Mouse (Mus musculus) liver, embryonic 13.5 days (tissue): ENCODE results near the gene Rbfox1. TPM values are rescaled to one million over a fixed set of nuclear protein-coding genes. Genes with fewer than 3 reads are reported as not detected.

Source experiments
- ATAC-seq: fragments of 200-750 bp; cut with Nextera tagmentation; 2 replicates; pipeline ENCODE4 v1.8.0; 2017; ENCODE audit warnings: low read depth, mild to moderate bottlenecking, moderate number of reproducible peaks, moderate library complexity
- DNase-seq: peaks from one replicate; pipeline ENCODE4 v3.0.0; 2022
- H3K27ac ChIP-seq: fragments of 300-500 bp; sonication (generic); 2 replicates; pipeline ENCODE4 v1.5.1; 2015; ENCODE audit warnings: moderate library complexity, mild to moderate bottlenecking, inconsistent platforms
- H3K27me3 ChIP-seq: fragments of 300-500 bp; sonication (generic); 2 replicates; pipeline ENCODE4 v1.6.1; 2015; ENCODE audit warnings: mild to moderate bottlenecking, inconsistent platforms
- H3K36me3 ChIP-seq: fragments of 300-500 bp; sonication (generic); 2 replicates; pipeline ENCODE4 v1.6.1; 2015; ENCODE audit warnings: mild to moderate bottlenecking, inconsistent platforms
- H3K4me1 ChIP-seq: fragments of 300-500 bp; sonication (generic); replicated peaks from 2 replicates; pipeline ENCODE4 v1.6.1; 2015; ENCODE audit warnings: inconsistent platforms
- H3K4me2 ChIP-seq: fragments of 300-500 bp; sonication (generic); 2 replicates; pipeline ENCODE4 v1.6.1; 2015; ENCODE audit warnings: inconsistent platforms, mild to moderate bottlenecking, moderate library complexity
- H3K4me3 ChIP-seq: fragments of 300-500 bp; sonication (generic); replicated peaks from 2 replicates; pipeline ENCODE4 v1.5.1; 2015; ENCODE audit warnings: mild to moderate bottlenecking, inconsistent platforms
- H3K9ac ChIP-seq: fragments of 300-500 bp; sonication (generic); 2 replicates; pipeline ENCODE4 v1.6.1; 2015; ENCODE audit warnings: mild to moderate bottlenecking, inconsistent platforms
- H3K9me3 ChIP-seq: fragments of 300-500 bp; sonication (generic); replicated peaks from 2 replicates; pipeline ENCODE4 v1.6.1; 2016; ENCODE audit warnings: inconsistent platforms
- WGBS: fragments of 180-500 bp; shearing (Covaris S2); methylation state at CpG from one replicate; pipeline ENCODE4 v1.1.7; 2015; ENCODE audit not compliant: insufficient replicate concordance; 5-methylcytosine and 5-hydroxymethylcytosine counted together
- polyA plus RNA-seq: library from polyadenylated mRNA; unstranded; fragments of >200 nt; fragmentation: Nextera tagmentation; extraction: Ambion mirVana; gene quantifications from 2 replicates; pipeline ENCODE4 v1.2.1, GENCODE M21; 2015

The Rbfox1 gene
- polyA plus RNA-seq, 1 experiment from 2014 or later, result 0.29 TPM

DNA sequence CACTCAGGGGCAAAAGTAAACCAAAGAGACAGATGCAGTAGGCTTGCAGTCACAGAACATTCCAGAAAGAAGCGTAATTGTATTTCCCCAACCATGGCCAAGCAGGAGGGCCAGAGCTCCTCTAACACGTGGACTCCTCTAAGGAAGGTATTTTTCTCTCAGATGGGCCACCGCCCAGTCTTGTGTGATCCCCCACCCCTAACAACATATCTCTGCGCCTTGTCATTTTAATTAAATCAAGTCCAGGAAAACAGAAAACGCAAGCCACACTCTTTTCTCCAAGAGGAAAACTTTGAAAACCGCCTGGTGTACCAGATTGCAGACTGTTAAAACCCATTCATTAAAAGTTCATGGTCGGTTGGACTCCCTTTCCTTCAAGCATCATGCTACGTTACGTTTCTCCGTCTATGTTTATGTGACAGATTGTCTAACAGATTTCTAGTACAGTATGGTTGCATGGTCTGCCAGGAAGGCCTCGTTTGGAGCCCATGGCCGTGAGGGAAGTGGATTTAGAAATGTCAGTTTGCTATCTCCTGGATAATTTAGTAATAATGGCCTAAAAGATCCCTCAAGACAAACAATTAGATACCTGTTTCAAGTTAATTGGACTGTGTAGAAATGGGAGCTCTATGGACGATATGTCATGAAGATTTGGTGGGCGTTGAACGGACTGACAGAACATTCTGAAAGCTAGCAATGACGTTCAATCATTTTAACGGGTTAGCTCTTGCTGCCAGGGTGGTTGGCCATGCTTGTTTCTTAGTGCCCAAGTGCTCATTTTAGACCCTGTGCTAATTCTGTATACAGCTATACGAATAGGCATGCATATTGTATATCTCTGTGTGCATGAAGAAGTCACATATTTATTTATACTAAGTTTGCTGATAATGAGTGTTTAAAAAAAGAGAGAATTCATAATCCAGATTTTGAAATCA is 425.9 kb downstream of the Rbfox1 start:
- no peak overlapping the region for H3K4me2 ChIP-seq
- WGBS, result 65% methylated on average over 18 of the region's 18 CpGs
- no peak for DNase-seq
- H3K9ac ChIP-seq, result no peak overlapping the region
- H3K27ac ChIP-seq, result no peak overlapping the region
- H3K4me1 ChIP-seq, result no peaks in the 10 kb centered on the region
- ATAC-seq, result no peak
- H3K9me3 ChIP-seq, result no peaks in the 10 kb centered on the region
- H3K4me3 ChIP-seq, result no peak overlapping the region
- H3K36me3 ChIP-seq, result no peaks in the 10 kb centered on the region
- no peaks in the 10 kb centered on the region for H3K27me3 ChIP-seq

DNA sequence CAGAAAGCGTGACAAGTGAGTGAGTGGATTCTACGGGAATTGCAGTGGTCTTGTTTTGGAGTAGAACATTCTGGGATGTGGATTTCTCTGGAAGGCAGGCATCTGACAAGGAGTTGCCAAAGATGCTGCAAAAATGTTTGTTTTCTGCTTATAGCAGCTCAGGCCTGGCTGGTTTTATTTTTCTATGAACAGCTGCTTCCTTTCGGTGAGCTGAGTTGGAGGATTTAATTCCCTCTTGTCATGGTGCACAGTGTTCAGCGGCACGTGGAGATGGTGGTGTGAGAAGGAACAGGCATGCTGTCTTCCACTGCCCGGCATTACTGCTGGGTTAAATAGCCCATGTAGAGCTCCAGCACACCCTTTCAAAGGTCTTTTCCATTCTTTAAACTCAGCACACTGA is 428.5 kb downstream of the Rbfox1 start:
- DNase-seq (no peak), ATAC-seq (no peak)
- no peak overlapping the region for H3K9ac ChIP-seq
- no peak overlapping the region for H3K27ac ChIP-seq
- no peak overlapping the region for H3K4me2 ChIP-seq
- H3K27me3 ChIP-seq, result no peaks in the 10 kb centered on the region
- H3K9me3 ChIP-seq, result no peaks in the 10 kb centered on the region
- H3K36me3 ChIP-seq, result no peaks in the 10 kb centered on the region
- H3K4me3 ChIP-seq, result no peak overlapping the region
- WGBS, result 62% methylated on average over 6 of the region's 6 CpGs
- H3K4me1 ChIP-seq, result no peaks in the 10 kb centered on the region

DNA sequence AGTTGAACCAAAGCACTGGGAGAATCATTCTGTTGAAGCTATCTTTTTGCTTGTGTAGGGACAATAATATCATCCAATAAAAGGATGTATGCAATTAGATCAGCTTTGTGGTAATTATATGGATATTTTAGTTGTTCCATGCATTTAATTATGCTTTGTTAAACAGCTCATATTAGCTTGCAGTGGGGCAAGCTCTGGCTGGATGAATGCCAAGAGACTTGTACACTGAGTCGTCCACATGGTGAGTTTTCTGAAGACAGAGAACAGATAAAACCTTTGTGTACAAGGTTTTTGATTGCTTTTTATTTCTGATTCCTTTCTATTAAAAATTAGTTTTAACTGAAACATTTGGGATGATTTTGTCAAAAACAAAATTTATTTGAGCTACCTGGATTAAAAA is 439.7 kb downstream of the Rbfox1 start:
- DNase-seq (no peak), ATAC-seq (no peak)
- 43% methylated on average over 1 of the region's 1 CpGs for WGBS
- Histone ChIP-seq H3K9ac (no peak overlapping the region), H3K4me1 (no peaks in the 10 kb centered on the region), H3K4me3 (no peak overlapping the region), H3K36me3 (no peaks in the 10 kb centered on the region), H3K27ac (no peak overlapping the region), H3K27me3 (no peaks in the 10 kb centered on the region), H3K4me2 (no peak overlapping the region), H3K9me3 (no peaks in the 10 kb centered on the region)

DNA sequence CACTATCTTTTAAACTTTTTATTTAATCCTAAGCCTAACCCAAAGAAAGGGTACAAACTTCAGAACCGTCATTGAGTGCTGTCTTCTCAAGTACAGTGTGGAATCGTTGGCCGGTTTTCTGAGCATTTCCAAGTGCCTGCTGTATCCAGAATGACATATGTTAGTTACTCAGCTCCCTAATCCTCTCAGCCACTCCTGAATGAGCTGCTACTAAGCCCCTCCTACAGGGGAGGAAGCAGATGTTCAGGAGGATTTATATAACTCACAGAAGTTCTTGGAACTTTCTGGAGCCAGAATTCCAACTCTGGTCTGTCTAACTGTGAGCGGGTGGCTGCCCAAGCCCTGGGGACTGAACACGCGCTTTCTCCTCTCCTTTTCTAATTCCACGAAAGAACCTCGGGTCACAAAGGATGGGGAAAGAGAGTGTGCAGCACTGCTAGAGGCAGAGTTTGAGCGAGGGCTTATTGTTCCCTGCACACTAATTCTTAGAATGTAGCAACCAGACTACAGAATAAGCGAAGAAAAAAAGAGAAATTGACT is 446.3 kb downstream of the Rbfox1 start:
- H3K36me3 ChIP-seq, result no peaks in the 10 kb centered on the region
- WGBS, result 57% methylated on average over 10 of the region's 10 CpGs
- H3K4me2 ChIP-seq, result no peak overlapping the region
- no peak for ATAC-seq
- no peak for DNase-seq
- no peak overlapping the region for H3K9ac ChIP-seq
- H3K4me1 ChIP-seq, result no peaks in the 10 kb centered on the region
- H3K9me3 ChIP-seq, result no peaks in the 10 kb centered on the region
- H3K27me3 ChIP-seq, result no peaks in the 10 kb centered on the region
- H3K27ac ChIP-seq, result no peak overlapping the region
- no peak overlapping the region for H3K4me3 ChIP-seq

DNA sequence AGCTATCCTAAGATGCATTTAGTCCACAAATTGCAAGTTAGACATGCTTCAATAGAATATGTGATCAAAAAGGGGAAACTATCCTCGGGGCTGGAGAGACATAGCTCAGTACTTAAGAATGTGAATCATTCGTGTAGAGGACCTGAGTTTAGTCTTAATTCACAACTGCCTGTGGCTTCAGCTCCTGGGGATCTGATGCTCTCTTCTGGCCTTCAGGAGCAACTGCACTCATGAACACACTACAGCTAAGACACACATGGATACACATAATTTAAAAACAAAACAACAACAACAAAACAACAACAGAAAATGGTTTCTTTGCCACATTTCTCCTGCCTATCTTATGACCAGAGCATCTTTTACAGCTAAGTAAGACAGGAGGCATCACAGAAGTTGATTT is 448.1 kb downstream of the Rbfox1 start:
- Histone ChIP-seq H3K27ac (no peak overlapping the region), H3K9me3 (no peaks in the 10 kb centered on the region), H3K4me1 (no peaks in the 10 kb centered on the region), H3K27me3 (no peaks in the 10 kb centered on the region), H3K9ac (no peak overlapping the region), H3K36me3 (no peaks in the 10 kb centered on the region), H3K4me2 (no peak overlapping the region), H3K4me3 (no peak overlapping the region)
- DNase-seq (no peak), ATAC-seq (no peak)
- 37% methylated on average over 2 of the region's 2 CpGs for WGBS

DNA sequence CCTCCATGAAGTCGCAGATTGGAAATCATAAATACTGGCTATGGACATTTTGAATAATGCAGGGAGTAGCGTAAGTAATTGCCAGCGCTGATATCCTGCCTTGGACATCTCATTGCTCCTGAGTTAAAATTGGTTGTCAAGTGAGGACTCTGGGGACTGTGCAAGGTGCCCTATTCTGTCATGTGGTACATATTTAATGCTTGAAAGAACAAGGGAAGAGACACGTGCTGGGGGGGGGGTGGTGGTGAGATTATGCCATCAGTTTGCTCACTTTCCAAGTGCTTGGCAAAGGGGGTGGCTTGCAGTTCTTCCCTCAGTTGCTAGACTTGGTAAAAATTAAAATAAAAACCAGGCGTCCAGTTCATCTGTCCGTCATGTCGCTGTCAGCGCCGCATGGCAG is 462.9 kb downstream of the Rbfox1 start:
- peaks cover 28% of the 10 kb centered on the region for H3K27me3 ChIP-seq
- ATAC-seq (no peak), DNase-seq (no peak)
- no peaks in the 10 kb centered on the region for H3K4me1 ChIP-seq
- H3K9ac ChIP-seq, result no peak overlapping the region
- no peaks in the 10 kb centered on the region for H3K9me3 ChIP-seq
- no peak overlapping the region for H3K27ac ChIP-seq
- no peak overlapping the region for H3K4me3 ChIP-seq
- no peak overlapping the region for H3K4me2 ChIP-seq
- WGBS, result 30% methylated on average over 9 of the region's 9 CpGs
- no peaks in the 10 kb centered on the region for H3K36me3 ChIP-seq

DNA sequence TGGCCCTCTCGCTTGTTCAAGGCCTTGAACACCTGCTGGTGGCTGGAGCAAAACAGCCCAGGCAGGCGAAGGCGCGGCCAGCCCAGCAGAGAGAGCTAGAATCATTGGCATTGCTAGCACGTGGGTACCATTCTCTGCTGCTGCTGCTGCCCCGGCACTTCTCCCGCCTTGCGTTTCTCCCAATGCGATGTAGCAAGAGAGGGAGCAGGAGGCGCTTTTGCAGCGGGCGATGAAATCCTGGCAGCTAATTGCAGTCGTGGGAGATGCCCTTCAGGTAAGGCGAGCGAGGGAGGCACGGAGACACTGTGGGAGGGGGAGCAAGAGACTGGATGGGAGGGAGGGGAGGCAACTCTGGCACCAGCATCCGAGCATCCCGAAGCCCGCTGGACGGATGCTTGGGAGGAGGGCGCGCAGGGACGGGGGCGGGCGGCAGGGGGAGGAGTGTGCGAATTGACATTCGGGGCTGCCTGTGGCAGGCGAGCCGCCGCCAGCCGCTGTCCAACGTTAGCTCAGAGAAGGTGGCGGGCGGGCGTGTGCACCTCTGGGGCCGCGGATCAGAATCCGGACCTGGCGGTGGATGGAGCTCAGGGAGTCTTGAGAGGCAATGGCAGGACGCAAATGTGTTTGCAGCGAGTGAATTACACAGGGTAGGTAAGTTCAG is 463.6 kb downstream of the Rbfox1 start:
- H3K9me3 ChIP-seq, result no peaks in the 10 kb centered on the region
- H3K4me1 ChIP-seq, result no peaks in the 10 kb centered on the region
- H3K27me3 ChIP-seq, result peaks cover 28% of the 10 kb centered on the region
- no peak overlapping the region for H3K4me2 ChIP-seq
- H3K27ac ChIP-seq, result no peak overlapping the region
- ATAC-seq (no peak), DNase-seq (no peak)
- H3K36me3 ChIP-seq, result no peaks in the 10 kb centered on the region
- no peak overlapping the region for H3K9ac ChIP-seq
- 4% methylated on average over 41 of the region's 41 CpGs for WGBS
- H3K4me3 ChIP-seq, result no peak overlapping the region

DNA sequence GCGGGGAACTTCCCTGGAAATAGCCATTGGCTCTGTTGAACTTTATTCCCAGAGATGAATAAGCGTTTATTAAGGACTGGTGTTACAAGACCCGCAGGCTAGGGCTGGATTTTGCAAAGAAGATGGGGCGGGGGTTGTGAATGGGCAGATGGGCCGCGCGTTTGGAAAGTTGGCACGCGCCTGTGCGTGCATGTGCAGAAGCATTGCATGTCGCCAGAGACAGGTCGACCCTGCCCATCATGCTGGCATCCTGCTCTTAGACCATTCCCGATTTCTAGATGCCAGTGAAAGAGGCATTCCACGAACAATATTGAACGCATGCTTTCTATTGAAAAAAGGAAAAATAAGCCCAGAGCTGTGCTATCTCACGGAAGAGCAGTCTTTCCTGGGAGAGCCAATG is 464.2 kb downstream of the Rbfox1 start:
- Histone ChIP-seq H3K36me3 (no peaks in the 10 kb centered on the region), H3K27me3 (peaks cover 28% of the 10 kb centered on the region), H3K9me3 (no peaks in the 10 kb centered on the region), H3K4me2 (no peak overlapping the region), H3K27ac (no peak overlapping the region), H3K4me1 (no peaks in the 10 kb centered on the region), H3K4me3 (no peak overlapping the region), H3K9ac (no peak overlapping the region)
- no peak for ATAC-seq
- DNase-seq, result no peak
- 32% methylated on average over 16 of the region's 16 CpGs for WGBS

DNA sequence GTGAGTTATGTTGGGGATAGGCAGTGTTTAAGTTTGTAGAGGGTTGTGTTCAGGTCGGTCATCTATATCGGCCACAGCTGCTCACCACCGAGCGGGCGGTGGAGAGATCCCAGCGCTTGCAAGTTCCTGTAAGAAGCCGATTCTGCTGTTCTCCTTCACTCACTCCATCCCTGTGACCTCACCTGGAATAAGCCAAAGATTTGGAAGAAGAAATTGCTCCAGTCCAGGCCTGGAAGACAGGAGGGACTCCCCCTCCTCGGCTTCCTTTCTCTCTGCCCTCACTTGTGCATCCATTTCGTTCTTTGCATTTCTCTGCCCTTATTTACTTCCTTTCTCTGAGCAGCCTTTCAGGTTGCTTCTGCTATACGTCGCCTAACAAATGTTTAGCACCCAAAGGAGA is 465.1 kb downstream of the Rbfox1 start:
- H3K9me3 ChIP-seq, result no peaks in the 10 kb centered on the region
- no peaks in the 10 kb centered on the region for H3K36me3 ChIP-seq
- no peak overlapping the region for H3K4me2 ChIP-seq
- H3K4me1 ChIP-seq, result no peaks in the 10 kb centered on the region
- ATAC-seq (no peak), DNase-seq (no peak)
- H3K27ac ChIP-seq, result no peak overlapping the region
- 72% methylated on average over 11 of the region's 11 CpGs for WGBS
- H3K27me3 ChIP-seq, result peaks cover 28% of the 10 kb centered on the region
- no peak overlapping the region for H3K4me3 ChIP-seq
- no peak overlapping the region for H3K9ac ChIP-seq

DNA sequence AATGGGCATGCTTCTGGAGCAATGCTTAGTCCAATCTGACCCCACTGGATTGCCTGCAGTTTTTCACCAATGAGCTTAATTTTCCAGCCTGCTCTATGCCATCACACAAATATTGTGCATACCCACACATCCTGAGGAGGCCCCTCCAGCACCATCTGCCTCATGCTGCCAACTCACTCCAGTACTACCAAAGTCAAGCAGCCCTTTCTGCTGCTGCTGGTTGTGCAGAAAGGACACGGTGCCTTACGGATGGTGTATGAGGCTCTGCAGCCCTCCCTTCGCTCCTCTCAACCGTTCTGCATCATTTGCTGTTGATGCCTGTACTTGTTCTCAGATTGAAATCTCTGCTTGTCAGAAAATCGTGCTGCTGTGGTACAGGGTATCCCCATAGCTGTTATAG is 468.0 kb downstream of the Rbfox1 start:
- WGBS, result 64% methylated on average over 5 of the region's 5 CpGs
- no peak for ATAC-seq
- H3K9me3 ChIP-seq, result no peaks in the 10 kb centered on the region
- H3K9ac ChIP-seq, result no peak overlapping the region
- H3K36me3 ChIP-seq, result no peaks in the 10 kb centered on the region
- H3K27me3 ChIP-seq, result peaks cover 22% of the 10 kb centered on the region
- DNase-seq, result no peak
- no peak overlapping the region for H3K27ac ChIP-seq
- no peak overlapping the region for H3K4me2 ChIP-seq
- no peak overlapping the region for H3K4me3 ChIP-seq
- no peaks in the 10 kb centered on the region for H3K4me1 ChIP-seq

DNA sequence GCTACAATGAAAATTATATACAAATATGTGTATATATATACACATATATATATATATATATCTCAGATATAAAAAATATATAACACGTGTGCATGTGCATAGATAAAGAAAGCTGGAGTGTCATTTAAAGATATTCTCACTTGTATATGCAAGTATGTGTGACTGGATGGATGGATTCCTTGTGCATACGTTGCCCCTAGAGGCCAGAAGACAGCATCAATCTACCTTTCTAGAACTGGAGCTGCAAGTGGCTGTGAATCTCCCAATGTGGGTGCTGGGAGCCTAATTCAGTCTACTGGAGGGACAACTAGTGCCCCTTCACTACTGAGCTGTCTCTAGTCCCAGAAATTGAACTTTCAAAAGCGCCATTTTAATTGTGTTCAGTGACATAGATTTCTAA is 471.8 kb downstream of the Rbfox1 start:
- no peak overlapping the region for H3K27ac ChIP-seq
- H3K4me3 ChIP-seq, result no peak overlapping the region
- no peak overlapping the region for H3K9ac ChIP-seq
- DNase-seq, result no peak
- WGBS, result 53% methylated on average over 3 of the region's 3 CpGs
- ATAC-seq, result no peak
- H3K9me3 ChIP-seq, result no peaks in the 10 kb centered on the region
- no peak overlapping the region for H3K4me2 ChIP-seq
- no peaks in the 10 kb centered on the region for H3K36me3 ChIP-seq
- no peaks in the 10 kb centered on the region for H3K4me1 ChIP-seq
- no peaks in the 10 kb centered on the region for H3K27me3 ChIP-seq
